Mouse (Mus musculus) liver, embryonic 13.5 days (tissue): Measurements from ENCODE around the gene Rab24. TPM values are rescaled to one million over a fixed set of nuclear protein-coding genes. Genes with fewer than 3 reads are reported as not detected.

Experiments
- ATAC-seq: fragments of 200-750 bp; cut with Nextera tagmentation; 2 replicates; pipeline ENCODE4 v1.8.0; 2017; ENCODE audit warnings: low read depth, mild to moderate bottlenecking, moderate number of reproducible peaks, moderate library complexity
- DNase-seq: peaks from one replicate; pipeline ENCODE4 v3.0.0; 2022
- H3K27ac ChIP-seq: fragments of 300-500 bp; sonication (generic); 2 replicates; pipeline ENCODE4 v1.5.1; 2015; ENCODE audit warnings: moderate library complexity, mild to moderate bottlenecking, inconsistent platforms
- H3K27me3 ChIP-seq: fragments of 300-500 bp; sonication (generic); 2 replicates; pipeline ENCODE4 v1.6.1; 2015; ENCODE audit warnings: mild to moderate bottlenecking, inconsistent platforms
- H3K36me3 ChIP-seq: fragments of 300-500 bp; sonication (generic); 2 replicates; pipeline ENCODE4 v1.6.1; 2015; ENCODE audit warnings: mild to moderate bottlenecking, inconsistent platforms
- H3K4me1 ChIP-seq: fragments of 300-500 bp; sonication (generic); replicated peaks from 2 replicates; pipeline ENCODE4 v1.6.1; 2015; ENCODE audit warnings: inconsistent platforms
- H3K4me2 ChIP-seq: fragments of 300-500 bp; sonication (generic); 2 replicates; pipeline ENCODE4 v1.6.1; 2015; ENCODE audit warnings: inconsistent platforms, mild to moderate bottlenecking, moderate library complexity
- H3K4me3 ChIP-seq: fragments of 300-500 bp; sonication (generic); replicated peaks from 2 replicates; pipeline ENCODE4 v1.5.1; 2015; ENCODE audit warnings: mild to moderate bottlenecking, inconsistent platforms
- H3K9ac ChIP-seq: fragments of 300-500 bp; sonication (generic); 2 replicates; pipeline ENCODE4 v1.6.1; 2015; ENCODE audit warnings: mild to moderate bottlenecking, inconsistent platforms
- H3K9me3 ChIP-seq: fragments of 300-500 bp; sonication (generic); replicated peaks from 2 replicates; pipeline ENCODE4 v1.6.1; 2016; ENCODE audit warnings: inconsistent platforms
- WGBS: fragments of 180-500 bp; shearing (Covaris S2); methylation state at CpG from one replicate; pipeline ENCODE4 v1.1.7; 2015; ENCODE audit not compliant: insufficient replicate concordance; 5-methylcytosine and 5-hydroxymethylcytosine counted together
- polyA plus RNA-seq: library from polyadenylated mRNA; unstranded; fragments of >200 nt; fragmentation: Nextera tagmentation; extraction: Ambion mirVana; gene quantifications from 2 replicates; pipeline ENCODE4 v1.2.1, GENCODE M21; 2015

Rab24 gene
- 38.0 and 45.0 TPM in 2 replicates for polyA plus RNA-seq

- Histone ChIP-seq H3K4me1 (peaks cover 58% of the 10 kb centered on the region), H3K36me3 (peaks cover 70% of the 10 kb centered on the region)
- under 1% methylated on average over 73 of the region's 73 CpGs for WGBS
Observed at GRCm38 (mm10) chr13:55321434-55322129, at the start of gene Rab24. Gene Rab24 (minus strand): TSS chr13:55321946.

GRCm38 (mm10) chr13:55371007-55371681 lies 49.4 kb upstream of the Rab24 start:
- ATAC-seq (no peak), DNase-seq (no peak)
- H3K4me3 ChIP-seq = no peak overlapping the region
- peak overlapping the region; percentile 68 for H3K4me2 ChIP-seq
- H3K36me3 ChIP-seq = no peaks in the 10 kb centered on the region
- H3K9ac ChIP-seq = 0 out of 2 replicates have a peak overlapping the region, but pooled peaks have one; percentile 4
- H3K27ac ChIP-seq = no peak overlapping the region
- WGBS = 60% methylated on average over 8 of the region's 8 CpGs
- H3K9me3 ChIP-seq = no peaks in the 10 kb centered on the region
- peaks cover 4% of the 10 kb centered on the region; the same call in 1 of the 2 replicates for H3K27me3 ChIP-seq
- peaks cover 45% of the 10 kb centered on the region for H3K4me1 ChIP-seq

More at GRCm38 (mm10) chr13:55321434-55322129, at the start of gene Rab24:
- peak within 1 kb of the TSS; percentile 96 for H3K9ac ChIP-seq
- peak within 1 kb of the TSS; percentile 92 for H3K4me3 ChIP-seq
- peak within 1 kb of the TSS; percentile 99 for H3K4me2 ChIP-seq
- H3K9me3 ChIP-seq = no peaks in the 10 kb centered on the region
- ATAC-seq = peak; percentile 90
- no peaks in the 10 kb centered on the region for H3K27me3 ChIP-seq
- peak; percentile 79 for DNase-seq
- peak within 1 kb of the TSS; percentile 87 for H3K27ac ChIP-seq

- H3K4me1 ChIP-seq = peaks cover 45% of the 10 kb centered on the region
- H3K36me3 ChIP-seq = no peaks in the 10 kb centered on the region
- peak overlapping the region; percentile 41; the same call in 1 of the 2 replicates for H3K27ac ChIP-seq
- peak overlapping the region; percentile 48 for H3K4me3 ChIP-seq
- DNase-seq (no peak), ATAC-seq (0 out of 2 replicates have a peak, but pooled peaks have one; percentile 20)
- peaks cover 4% of the 10 kb centered on the region; the same call in 1 of the 2 replicates for H3K27me3 ChIP-seq
- no peaks in the 10 kb centered on the region for H3K9me3 ChIP-seq
- peak overlapping the region; percentile 59 for H3K9ac ChIP-seq
- peak overlapping the region; percentile 68 for H3K4me2 ChIP-seq
- 26% methylated on average over 3 of the region's 3 CpGs for WGBS
Observed at GRCm38 (mm10) chr13:55370234-55370633, 48.5 kb upstream of the Rab24 start.

- Histone ChIP-seq H3K9me3 (no peaks in the 10 kb centered on the region), H3K4me1 (peaks cover 45% of the 10 kb centered on the region), H3K36me3 (no peaks in the 10 kb centered on the region), H3K4me2 (peak within 1 kb of the TSS; percentile 68), H3K27me3 (peaks cover 6% of the 10 kb centered on the region; the same call in 1 of the 2 replicates), H3K9ac (peak within 1 kb of the TSS; percentile 59), H3K4me3 (peak within 1 kb of the TSS; percentile 48), H3K27ac (peak within 1 kb of the TSS; percentile 41)
- 13% methylated on average over 13 of the region's 13 CpGs for WGBS
- DNase-seq = no peak
- peak; percentile 90 for ATAC-seq
Observed at GRCm38 (mm10) chr13:55369531-55370114, 47.9 kb upstream of the Rab24 start, which contains the start of gene Rgs14. Gene Rgs14 (plus strand): TSS chr13:55369732.

- H3K4me1 ChIP-seq = peaks cover 40% of the 10 kb centered on the region
- H3K4me3 ChIP-seq = no peak overlapping the region
- H3K9ac ChIP-seq = no peak overlapping the region
- WGBS = 64% methylated on average over 7 of the region's 7 CpGs
- no peak overlapping the region for H3K4me2 ChIP-seq
- no peaks in the 10 kb centered on the region for H3K9me3 ChIP-seq
- ATAC-seq (no peak), DNase-seq (no peak)
- H3K27ac ChIP-seq = no peak overlapping the region
- H3K36me3 ChIP-seq = no peaks in the 10 kb centered on the region
- peaks cover 6% of the 10 kb centered on the region; the same call in 1 of the 2 replicates for H3K27me3 ChIP-seq
Observed at GRCm38 (mm10) chr13:55368401-55368800, 46.7 kb upstream of the Rab24 start.

GRCm38 (mm10) chr13:55362453-55363060 lies 40.8 kb upstream of the Rab24 start, which contains the start of gene Lman2:
Gene Lman2 (minus strand): TSS chr13:55362783.
- H3K9ac ChIP-seq = peak within 1 kb of the TSS; percentile 93
- ATAC-seq = peak; percentile 96
- H3K4me2 ChIP-seq = peak within 1 kb of the TSS; percentile 84
- H3K9me3 ChIP-seq = no peaks in the 10 kb centered on the region
- H3K27me3 ChIP-seq = 0 out of 2 replicates have a peak, but pooled peaks cover 2% of the 10 kb centered on the region
- under 1% methylated on average over 35 of the region's 35 CpGs for WGBS
- H3K36me3 ChIP-seq = peaks cover 36% of the 10 kb centered on the region
- peak within 1 kb of the TSS; percentile 94 for H3K27ac ChIP-seq
- peak; percentile 93 for DNase-seq
- H3K4me1 ChIP-seq = peaks cover 49% of the 10 kb centered on the region
- peak within 1 kb of the TSS; percentile 93 for H3K4me3 ChIP-seq

GRCm38 (mm10) chr13:55361974-55362452 lies 40.3 kb upstream of the Rab24 start:
- peak overlapping the region; percentile 84 for H3K4me2 ChIP-seq
- ATAC-seq (peak; percentile 40), DNase-seq (no peak)
- no peaks in the 10 kb centered on the region for H3K9me3 ChIP-seq
- under 1% methylated on average over 32 of the region's 32 CpGs for WGBS
- peak overlapping the region; percentile 93 for H3K9ac ChIP-seq
- H3K27ac ChIP-seq = peak overlapping the region; percentile 94
- peaks cover 46% of the 10 kb centered on the region for H3K4me1 ChIP-seq
- H3K27me3 ChIP-seq = 0 out of 2 replicates have a peak, but pooled peaks cover 2% of the 10 kb centered on the region
- H3K36me3 ChIP-seq = peaks cover 41% of the 10 kb centered on the region
- H3K4me3 ChIP-seq = peak overlapping the region; percentile 93

- ATAC-seq (no peak), DNase-seq (no peak)
- Histone ChIP-seq H3K36me3 (peaks cover 50% of the 10 kb centered on the region), H3K4me1 (peaks cover 43% of the 10 kb centered on the region), H3K9ac (peak overlapping the region; percentile 93), H3K27me3 (0 out of 2 replicates have a peak, but pooled peaks cover 2% of the 10 kb centered on the region), H3K4me2 (peak overlapping the region; percentile 84), H3K9me3 (no peaks in the 10 kb centered on the region), H3K4me3 (peak overlapping the region; percentile 93), H3K27ac (0 out of 2 replicates have a peak overlapping the region, but pooled peaks have one; percentile 7)
Observed at GRCm38 (mm10) chr13:55361145-55361544, 39.4 kb upstream of the Rab24 start.

GRCm38 (mm10) chr13:55346745-55347144 lies 25.0 kb upstream of the Rab24 start:
- Histone ChIP-seq H3K4me1 (peaks cover 4% of the 10 kb centered on the region; the same call in 1 of the 2 replicates), H3K27me3 (no peaks in the 10 kb centered on the region), H3K4me3 (no peak overlapping the region), H3K9me3 (no peaks in the 10 kb centered on the region), H3K27ac (no peak overlapping the region), H3K36me3 (peaks cover 79% of the 10 kb centered on the region), H3K9ac (no peak overlapping the region), H3K4me2 (no peak overlapping the region)
- ATAC-seq = no peak
- DNase-seq = no peak
- 72% methylated on average over 11 of the region's 11 CpGs for WGBS

GRCm38 (mm10) chr13:55344286-55344685 lies 22.5 kb upstream of the Rab24 start:
- Histone ChIP-seq H3K36me3 (peaks cover 56% of the 10 kb centered on the region), H3K9ac (no peak overlapping the region), H3K27me3 (no peaks in the 10 kb centered on the region), H3K27ac (no peak overlapping the region), H3K4me1 (peaks cover 7% of the 10 kb centered on the region), H3K4me3 (no peak overlapping the region), H3K4me2 (no peak overlapping the region), H3K9me3 (no peaks in the 10 kb centered on the region)
- no peak for ATAC-seq
- WGBS = 77% methylated on average over 7 of the region's 7 CpGs
- no peak for DNase-seq
